Mouse (Mus musculus) ES-E14 (cell line): ENCODE measurements around the gene Serpina3b. TPM values are rescaled to one million over a fixed set of nuclear protein-coding genes. Genes with fewer than 3 reads are reported as not detected.

ENCODE experiments used
- DNase-seq: peaks from one replicate; pipeline ENCODE4 v3.0.0-alpha.2; 2013; ENCODE audit warnings: low read depth, low spot score
- H3K27ac ChIP-seq: 2 replicates; pipeline ENCODE4 v1.5.1; 2012; ENCODE audit warnings: low read depth, mild to moderate bottlenecking, low read length, moderate library complexity, mixed read lengths; ENCODE audit not compliant: poor library complexity, insufficient read depth, severe bottlenecking
- H3K36me3 ChIP-seq: 2 replicates; pipeline ENCODE4 v1.6.1; 2012; ENCODE audit warnings: mild to moderate bottlenecking, low read length, moderate library complexity, mixed read lengths; ENCODE audit not compliant: control insufficient read depth, poor library complexity, insufficient read depth, severe bottlenecking
- H3K4me1 ChIP-seq, 2 experiments: fragments of 150-350 bp in 1 of 2; sonication (generic) in 1 of 2; 2 replicates each; pipeline ENCODE4 v1.6.1; 2012; ENCODE audit warnings: low read length in 2 of 2, mild to moderate bottlenecking in 1 of 2, mixed read lengths in 1 of 2; ENCODE audit not compliant: control insufficient read depth in 2 of 2, insufficient read depth in 2 of 2, poor library complexity in 1 of 2
- H3K4me3 ChIP-seq, 2 experiments: fragments of 150-350 bp in 1 of 2; sonication (generic) in 1 of 2; 2 replicates each; pipeline ENCODE4 v1.5.1; 2012; ENCODE audit warnings: low read length in 2 of 2, low read depth in 1 of 2, mild to moderate bottlenecking in 1 of 2, mixed read lengths in 1 of 2; ENCODE audit not compliant: insufficient read depth in 1 of 2, poor library complexity in 1 of 2, severe bottlenecking in 1 of 2
- H3K9ac ChIP-seq: 2 replicates; pipeline ENCODE4 v1.6.1; 2012; ENCODE audit warnings: low read depth, mild to moderate bottlenecking, low read length, mixed read lengths; ENCODE audit not compliant: poor library complexity, insufficient read depth, severe bottlenecking
- H3K9me3 ChIP-seq: fragments of 150-350 bp; sonication (generic); 2 replicates; pipeline ENCODE4 v1.6.1; 2012; ENCODE audit warnings: low read depth, mild to moderate bottlenecking, low read length; ENCODE audit not compliant: control insufficient read depth, insufficient read depth
- CHD2 ChIP-seq: IDR thresholded peaks from 2 replicates; pipeline ENCODE4 v1.6.1; 2014; ENCODE audit warnings: mild to moderate bottlenecking, low read depth, low read length, inconsistent platforms
- HCFC1 ChIP-seq: IDR thresholded peaks from 2 replicates; pipeline ENCODE4 v1.6.1; 2012; ENCODE audit warnings: low read length, inconsistent platforms, borderline replicate concordance; ENCODE audit not compliant: insufficient read depth
- MAFK ChIP-seq: IDR thresholded peaks from 2 replicates; pipeline ENCODE4 v1.6.1; 2014; ENCODE audit warnings: mild to moderate bottlenecking, low read depth, low read length, inconsistent platforms; ENCODE audit not compliant: insufficient read depth
- ZC3H11A ChIP-seq: IDR thresholded peaks from 2 replicates; pipeline ENCODE4 v1.6.1; 2012; ENCODE audit warnings: low read depth, mild to moderate bottlenecking, inconsistent platforms, low read length, borderline replicate concordance
- ZNF384 ChIP-seq: IDR thresholded peaks from 2 replicates; pipeline ENCODE4 v1.6.1; 2012; ENCODE audit warnings: low read depth, low read length, inconsistent platforms
- in situ Hi-C, 2 experiments: fragments of 600-800 bp; cut with MboI; formaldehyde crosslinking; loops; one replicate each; pipeline ENCODE4 v1.15.1; 2025; ENCODE audit warnings: low sequenced_read_pairs in 2 of 2, inconsistent platforms in 1 of 2; ENCODE audit not compliant: unreplicated experiment in 2 of 2
- total RNA-seq: library from RNA; depleted of rRNA; stranded (reverse); fragments of 300-350 nt; gene quantifications from 2 replicates; pipeline ENCODE4 v1.2.3, GENCODE M21; 2012

Gene Serpina3b
- total RNA-seq, 1 experiment = not detected

- no peak for DNase-seq
- H3K4me3 ChIP-seq = no peak overlapping the region
- TF ChIP-seq ZNF384 (no peak), MAFK (no peak), ZC3H11A (no peak), CHD2 (no peak), HCFC1 (no peak)
- H3K4me1 ChIP-seq = no peaks in the 10 kb centered on the region
- H3K9ac ChIP-seq = no peak overlapping the region
- no peaks in the 10 kb centered on the region for H3K9me3 ChIP-seq
- no peak overlapping the region for H3K27ac ChIP-seq
- no peaks in the 10 kb centered on the region for H3K36me3 ChIP-seq
- in situ Hi-C loops = no loop called here
Measured at GRCm38 (mm10) chr12:104153041-104153645, 25.3 kb downstream of the Serpina3b start.

GRCm38 (mm10) chr12:104153656-104154055, 25.9 kb downstream of the Serpina3b start, which contains the start of gene Serpina3c:
Serpina3c (minus strand) TSS chr12:104153870.
- H3K36me3 ChIP-seq = no peaks in the 10 kb centered on the region
- H3K4me3 ChIP-seq = no peak within 1 kb of the TSS
- no peaks in the 10 kb centered on the region for H3K4me1 ChIP-seq
- no peaks in the 10 kb centered on the region for H3K9me3 ChIP-seq
- DNase-seq = no peak
- H3K27ac ChIP-seq = no peak within 1 kb of the TSS
- no peak for TF ChIP-seq HCFC1
- no peak for TF ChIP-seq MAFK
- TF ChIP-seq ZC3H11A = no peak
- TF ChIP-seq ZNF384 = no peak
- no peak for TF ChIP-seq CHD2
- no peak within 1 kb of the TSS for H3K9ac ChIP-seq
- in situ Hi-C loops = no loop called here

GRCm38 (mm10) chr12:104174747-104175146, 47.0 kb downstream of the Serpina3b start:
- no peak overlapping the region for H3K27ac ChIP-seq
- no peak for DNase-seq
- in situ Hi-C loops = no loop called here
- H3K9me3 ChIP-seq = no peaks in the 10 kb centered on the region
- no peak overlapping the region for H3K9ac ChIP-seq
- no peaks in the 10 kb centered on the region for H3K36me3 ChIP-seq
- TF ChIP-seq ZC3H11A = no peak
- no peak for TF ChIP-seq HCFC1
- no peak for TF ChIP-seq MAFK
- H3K4me1 ChIP-seq = no peaks in the 10 kb centered on the region
- H3K4me3 ChIP-seq = no peak overlapping the region

GRCm38 (mm10) chr12:104175636-104176035, 47.8 kb downstream of the Serpina3b start:
- Histone ChIP-seq H3K9me3 (no peaks in the 10 kb centered on the region), H3K4me1 (no peaks in the 10 kb centered on the region), H3K36me3 (no peaks in the 10 kb centered on the region), H3K9ac (no peak overlapping the region), H3K27ac (no peak overlapping the region), H3K4me3 (no peak overlapping the region)
- TF ChIP-seq HCFC1 = no peak
- TF ChIP-seq CHD2 = no peak
- TF ChIP-seq ZC3H11A = no peak
- TF ChIP-seq ZNF384 = no peak
- TF ChIP-seq MAFK = no peak
- in situ Hi-C loops = no loop called here
- DNase-seq = no peak

GRCm38 (mm10) chr12:104178577-104178976, 50.8 kb downstream of the Serpina3b start:
- no peaks in the 10 kb centered on the region for H3K9me3 ChIP-seq
- in situ Hi-C loops = no loop called here
- H3K27ac ChIP-seq = no peak overlapping the region
- TF ChIP-seq ZNF384 (no peak), ZC3H11A (no peak), MAFK (no peak), CHD2 (no peak), HCFC1 (no peak)
- no peaks in the 10 kb centered on the region for H3K36me3 ChIP-seq
- no peak for DNase-seq
- H3K4me1 ChIP-seq = no peaks in the 10 kb centered on the region
- H3K4me3 ChIP-seq = no peak overlapping the region
- no peak overlapping the region for H3K9ac ChIP-seq
